Mouse (Mus musculus) T-cell, adult 2 months (primary cell): ENCODE measurements around the gene Zdhhc5.

Experiments
- DNase-seq: peaks from one replicate; pipeline ENCODE4 v3.0.0; 2022; ENCODE audit warnings: low spot score

Zdhhc5 gene

DNA sequence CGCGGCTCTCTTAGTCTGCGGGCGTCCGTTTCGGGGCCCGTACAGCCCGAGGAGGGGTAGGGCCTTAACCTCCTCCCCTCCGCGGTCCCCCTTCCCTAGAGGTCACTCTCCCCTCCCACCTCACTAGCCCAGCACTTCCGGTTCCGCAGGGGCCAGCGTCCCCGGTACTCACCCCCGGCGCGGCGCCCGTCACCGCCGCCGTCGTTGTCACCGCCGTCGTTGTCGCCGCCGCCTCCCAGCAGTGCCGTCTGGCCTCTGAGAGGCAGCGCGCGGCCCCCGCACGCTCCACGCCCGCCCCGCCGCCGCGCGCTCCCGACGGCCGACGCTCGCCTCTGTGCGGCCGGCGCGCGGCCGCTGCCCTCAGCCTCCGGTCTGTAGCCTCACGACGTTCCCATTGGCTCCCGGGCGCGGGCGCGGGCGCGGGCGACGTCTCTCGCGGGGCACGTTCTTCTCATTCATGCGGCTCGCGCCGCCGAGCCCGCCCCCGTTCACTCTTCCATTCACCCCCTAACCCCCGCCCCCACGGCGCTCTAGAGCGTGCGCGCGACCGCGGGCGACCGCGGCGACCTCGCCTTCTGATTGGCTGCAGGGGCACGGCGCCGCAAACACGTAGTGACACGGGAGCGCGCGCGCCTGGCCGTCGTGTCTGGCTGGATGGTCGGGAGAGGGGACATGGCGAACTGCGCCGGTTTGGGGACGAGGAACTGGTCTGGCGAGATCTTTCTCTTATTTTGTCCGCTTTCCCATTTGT is at the start of gene Zdhhc5:
Gene Zdhhc5 (minus strand): TSS at position 370 of the 751 bp plus-strand sequence.
- peak; percentile 99 for DNase-seq

DNA sequence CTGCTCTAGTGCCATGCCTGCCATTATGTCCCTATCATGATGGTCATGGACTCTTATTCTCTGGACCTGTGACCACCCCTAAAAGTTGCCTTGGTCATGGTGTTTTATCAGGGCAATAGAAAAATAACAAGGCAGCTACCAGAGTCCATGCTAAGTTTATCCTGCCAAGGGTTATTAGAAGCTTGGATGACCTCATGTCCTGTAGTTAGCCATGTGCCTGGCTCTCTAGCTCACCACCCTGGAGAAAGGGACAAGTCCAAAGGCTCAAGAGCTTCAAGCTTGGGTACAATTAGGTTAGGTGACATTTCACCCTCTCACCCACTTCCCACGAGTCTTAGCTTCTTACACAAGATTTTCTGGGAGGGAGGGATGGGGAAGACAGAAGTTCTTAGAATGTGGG is 47.8 kb upstream of the Zdhhc5 start:
- DNase-seq = no peak

DNA sequence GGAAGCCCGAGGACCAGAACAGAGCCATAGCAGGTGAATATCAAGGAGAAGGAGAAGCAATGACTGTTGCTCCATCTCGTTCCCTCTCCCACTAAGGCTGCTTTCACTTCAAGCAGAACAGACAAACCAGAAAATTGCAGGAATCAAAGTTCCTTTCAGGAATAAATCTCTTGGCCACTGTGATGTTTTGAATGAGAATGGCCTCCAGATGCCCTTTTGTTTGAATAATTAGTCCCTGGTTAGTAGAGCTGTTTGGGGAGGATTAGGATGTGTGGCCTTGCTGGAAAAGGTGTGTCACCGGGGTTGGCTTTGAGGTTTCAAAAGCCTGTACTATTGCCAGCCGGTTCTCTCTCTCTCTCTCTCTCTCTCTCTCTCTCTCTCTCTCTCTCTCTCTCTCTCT is 47.3 kb upstream of the Zdhhc5 start:
- DNase-seq = no peak

DNA sequence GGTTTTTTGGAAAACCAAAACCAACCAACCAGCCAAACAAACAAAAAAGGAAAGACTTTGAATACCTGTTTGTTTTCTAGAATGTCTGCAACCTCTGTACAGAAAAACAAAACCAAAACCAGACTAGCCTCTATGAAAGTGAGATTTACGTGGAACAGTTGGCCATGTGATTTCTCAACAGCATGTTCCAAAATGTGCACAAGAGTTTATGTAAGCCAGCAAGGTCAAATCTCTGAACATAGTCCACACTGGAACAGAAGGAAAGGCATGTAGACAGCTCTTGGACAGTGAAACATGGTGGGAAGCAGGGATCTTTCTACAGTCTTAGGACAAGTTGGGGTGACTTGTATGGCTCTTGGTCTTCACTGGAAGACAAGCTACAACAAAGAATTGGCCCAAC is 46.9 kb upstream of the Zdhhc5 start:
- no peak for DNase-seq

DNA sequence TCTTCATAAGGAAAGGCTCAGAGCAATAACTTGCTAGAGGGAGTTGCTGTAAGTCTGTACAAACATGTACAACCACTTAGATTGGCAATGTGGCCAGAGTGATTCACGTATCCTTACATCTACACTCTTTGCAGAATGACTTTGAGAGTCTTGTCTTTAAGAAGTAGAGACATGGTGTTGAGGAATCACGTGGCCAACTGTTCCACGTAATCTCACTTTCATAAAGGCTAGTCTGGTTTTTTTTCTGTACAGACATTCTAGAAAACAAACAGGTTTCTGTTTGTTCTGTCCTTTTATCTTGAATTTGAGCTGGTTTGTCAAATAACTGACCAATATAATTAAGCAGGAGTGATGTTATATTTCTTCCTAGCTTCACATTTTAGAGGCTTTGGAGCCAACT is 46.3 kb upstream of the Zdhhc5 start:
- DNase-seq = no peak

DNA sequence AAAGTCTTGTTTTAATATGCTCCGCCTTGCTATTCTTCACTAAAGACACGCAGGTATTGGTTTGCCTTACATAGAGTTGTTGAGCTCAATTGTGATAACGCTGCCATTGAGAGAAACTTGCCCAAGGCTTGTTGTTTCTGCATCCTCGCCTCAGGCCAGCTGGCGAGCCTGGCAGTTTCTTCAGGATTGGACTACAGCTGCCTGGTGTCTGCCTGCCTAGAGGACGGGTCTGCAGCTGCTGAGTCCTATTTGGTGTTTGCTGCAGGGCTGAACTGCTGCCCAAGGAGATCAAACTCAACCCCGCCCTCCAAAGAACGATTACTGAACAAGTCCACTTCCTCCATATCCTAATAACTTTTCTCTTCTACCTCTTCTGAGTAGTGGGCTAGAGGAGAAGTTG is 45.8 kb upstream of the Zdhhc5 start:
- no peak for DNase-seq

DNA sequence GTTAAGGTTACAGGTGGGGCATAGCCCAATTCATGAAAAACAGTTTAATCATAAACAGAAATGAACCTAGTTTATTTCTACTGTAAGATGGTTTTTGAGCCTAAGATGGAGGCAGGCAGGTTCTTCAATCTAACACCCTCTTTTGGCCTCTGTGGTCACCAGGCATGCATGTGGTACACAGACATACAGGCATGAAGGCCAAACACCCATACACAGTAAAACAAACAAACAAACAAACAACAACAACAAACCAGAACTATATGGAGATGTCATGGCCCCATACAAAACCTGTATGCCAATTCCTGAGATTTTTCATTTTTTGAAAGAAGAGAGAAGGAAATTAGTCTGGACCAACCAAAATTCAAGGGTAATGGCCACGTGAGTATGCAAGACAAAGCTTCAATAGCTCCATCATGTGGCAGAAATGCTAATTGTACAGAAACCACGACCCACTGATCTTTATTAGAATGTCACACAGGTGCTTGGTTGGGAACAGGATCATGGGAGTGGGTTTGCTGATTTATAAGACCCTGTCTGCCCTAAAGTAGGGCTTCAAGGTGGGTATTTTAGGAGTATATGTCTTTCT is 43.7 kb upstream of the Zdhhc5 start:
- DNase-seq = no peak

DNA sequence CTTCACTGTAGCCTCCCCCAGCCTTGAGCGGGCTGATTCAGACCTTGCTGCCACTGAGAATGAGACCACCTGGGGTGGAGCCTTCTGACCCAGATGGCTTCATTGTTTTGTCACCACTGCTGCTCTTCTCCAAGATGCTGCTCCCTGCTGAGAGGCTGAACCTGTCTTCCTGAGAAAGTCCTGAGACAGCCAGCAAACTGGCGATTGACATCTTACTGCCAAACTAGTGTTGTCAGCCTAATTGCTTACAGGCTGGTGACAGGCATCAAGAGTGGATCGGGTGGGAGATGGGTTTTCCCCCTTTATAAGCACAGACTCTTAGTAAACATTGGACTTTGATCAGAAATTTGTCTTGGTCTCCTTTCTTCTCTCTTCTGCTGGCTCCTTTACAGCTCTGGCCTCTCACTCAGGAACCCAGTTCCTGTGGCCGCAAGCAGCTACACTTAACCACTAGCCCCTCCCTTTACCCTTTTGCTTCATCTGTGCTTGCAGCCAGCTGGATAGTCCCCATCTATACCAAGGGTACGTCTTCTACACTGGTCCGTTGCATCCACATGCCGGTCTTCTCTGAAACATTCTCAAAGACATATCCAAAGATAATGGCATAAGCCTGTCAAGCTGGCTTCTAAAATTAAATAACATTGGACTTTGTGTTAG is 42.2 kb upstream of the Zdhhc5 start:
- DNase-seq = no peak

DNA sequence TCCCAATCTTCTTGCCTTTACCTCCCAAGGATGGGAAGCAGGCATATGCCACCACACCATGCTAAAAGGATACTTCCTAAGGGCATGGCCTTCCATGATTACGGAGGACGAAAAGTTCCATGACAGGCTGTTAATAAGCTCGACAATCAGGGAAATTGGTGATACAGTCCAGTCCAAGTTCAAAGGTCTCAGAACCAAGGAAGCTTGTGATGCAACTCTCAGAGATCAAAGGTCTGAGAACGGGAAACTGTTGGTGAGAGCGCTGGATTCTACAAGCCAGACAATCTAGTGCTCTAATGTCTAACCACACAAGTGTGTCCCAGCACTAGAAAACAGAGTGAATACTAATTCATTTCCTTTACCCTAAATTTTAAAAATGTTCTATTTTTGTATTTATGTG is 41.3 kb upstream of the Zdhhc5 start:
- DNase-seq = no peak

DNA sequence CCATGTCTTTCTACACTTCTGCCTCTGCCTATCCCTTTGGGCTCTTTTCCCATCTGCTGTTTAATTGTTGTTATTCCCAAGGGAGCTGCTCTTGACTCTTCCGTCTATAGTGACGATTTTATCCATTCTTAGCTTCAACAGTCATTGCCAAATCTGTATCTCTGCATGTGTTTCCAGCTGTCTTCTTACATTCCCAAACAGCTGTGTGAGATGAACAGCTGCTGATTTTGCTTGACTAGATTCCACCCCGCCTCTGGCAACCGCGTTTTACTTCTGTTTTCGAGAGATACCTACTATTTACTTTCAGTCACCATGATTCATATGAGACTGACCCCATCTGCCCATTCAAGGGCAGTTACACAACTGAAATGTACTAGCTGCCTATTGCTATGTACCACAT is 35.1 kb upstream of the Zdhhc5 start:
- DNase-seq = no peak

DNA sequence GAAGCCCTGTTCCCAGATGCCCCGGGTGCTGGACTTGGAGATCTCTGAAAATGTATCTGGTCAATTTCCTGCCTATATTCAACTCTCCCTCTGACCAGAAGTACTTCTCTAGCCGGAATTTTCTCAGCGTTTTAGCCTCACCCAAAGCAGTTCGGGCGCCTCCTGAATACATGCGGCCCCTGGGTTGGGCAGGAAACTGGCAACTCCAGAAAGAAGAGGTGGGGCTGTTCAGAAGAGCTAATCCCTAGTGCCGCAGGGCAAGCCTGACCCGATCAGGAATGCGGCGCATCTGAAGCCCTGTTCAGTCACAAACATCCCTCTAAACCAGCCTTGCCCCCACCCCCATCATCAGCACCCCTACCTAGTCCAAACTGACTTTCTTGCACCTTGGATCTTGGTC is 29.1 kb upstream of the Zdhhc5 start:
- no peak for DNase-seq

DNA sequence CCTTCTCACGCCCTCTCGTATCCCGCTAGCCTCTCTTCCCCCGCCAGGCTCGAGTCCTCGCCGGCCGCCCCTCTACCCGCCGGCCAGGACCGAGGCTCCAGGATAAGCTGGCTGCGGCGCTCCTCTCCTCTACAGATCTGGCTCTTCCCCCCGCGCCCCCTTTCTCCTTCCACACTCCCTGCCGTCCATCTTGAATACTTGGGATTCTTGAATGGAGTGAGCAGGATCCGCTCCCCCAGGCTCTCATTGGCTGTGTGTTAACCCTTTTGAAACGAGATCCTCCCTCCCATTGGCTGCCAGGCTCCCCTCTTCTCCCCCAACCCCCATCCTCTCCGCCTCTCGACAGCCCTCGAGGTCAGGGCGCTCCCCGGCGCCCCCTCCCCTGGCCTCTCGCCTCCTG is 28.6 kb upstream of the Zdhhc5 start, which contains the start of gene Gm19426:
Gene Gm19426 (minus strand): TSS at position 95 of the 400 bp plus-strand sequence.
- DNase-seq = no peak

DNA sequence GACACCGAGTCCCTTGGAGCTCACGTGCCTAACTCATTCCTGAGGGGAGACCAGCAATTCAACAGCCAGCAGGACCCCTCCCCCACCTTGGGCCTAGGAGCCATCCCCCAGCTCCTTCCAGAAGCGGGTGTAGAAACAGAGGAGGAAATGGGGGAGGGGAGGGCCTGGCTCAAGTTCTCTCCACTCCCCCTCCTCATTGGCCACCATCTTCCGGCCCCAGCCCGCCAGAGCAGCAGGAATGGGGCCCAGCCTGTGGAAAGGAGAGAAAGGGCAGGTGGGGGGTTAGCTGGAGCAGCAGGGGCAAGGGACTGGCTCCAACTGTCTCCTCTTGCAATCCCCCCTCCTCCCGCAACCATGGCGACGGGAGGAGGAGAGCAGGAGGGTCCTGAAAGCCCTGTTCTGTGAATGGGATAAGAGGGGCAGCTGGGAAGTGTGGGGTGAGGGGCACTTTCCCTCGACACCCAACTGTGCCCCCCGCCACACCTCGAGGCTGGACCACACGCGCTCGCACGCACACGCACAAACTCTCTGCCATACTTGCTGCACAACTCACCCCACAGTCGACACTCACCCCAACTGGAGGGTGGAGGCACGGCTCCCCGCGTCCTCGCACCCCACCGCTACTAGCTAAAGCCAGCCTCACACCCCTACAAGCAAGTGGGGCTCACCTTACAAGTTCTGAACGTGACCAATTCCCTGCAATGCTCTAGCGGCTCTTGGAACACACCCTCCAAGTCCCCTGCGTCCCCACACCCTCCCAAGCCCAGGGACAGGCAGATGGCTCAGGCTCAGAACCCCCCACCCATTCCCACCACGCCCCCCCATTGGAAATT is 27.7 kb upstream of the Zdhhc5 start:
- DNase-seq = no peak

DNA sequence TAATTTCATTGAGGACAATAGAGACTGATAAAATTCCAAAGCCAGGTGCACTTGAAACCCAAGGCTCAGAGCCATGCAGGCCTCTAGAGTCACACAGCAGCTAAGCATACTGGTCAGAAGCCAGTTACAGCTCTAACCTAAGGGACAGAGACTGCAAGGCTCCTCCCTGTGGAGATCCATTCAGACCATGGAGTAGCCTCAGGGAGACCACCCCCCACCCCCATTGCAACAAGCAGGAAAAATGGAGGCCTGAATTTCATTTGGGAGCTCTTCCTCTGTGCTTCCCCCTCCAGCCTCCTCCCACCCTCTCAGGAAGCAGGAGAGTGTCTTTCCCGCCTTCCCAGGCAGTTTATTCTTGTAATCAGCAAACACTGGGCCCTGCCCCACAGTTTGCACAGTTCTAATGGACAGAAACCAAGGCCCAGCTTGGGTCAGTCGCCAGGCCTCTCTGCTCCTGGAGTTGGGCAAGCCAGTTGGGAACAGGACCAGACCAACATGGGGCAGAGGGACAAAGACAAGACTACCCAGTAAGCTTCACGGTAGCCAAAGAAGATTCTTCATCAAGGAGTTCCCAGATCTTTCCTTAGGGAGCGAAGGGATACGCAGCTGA is 27.0 kb upstream of the Zdhhc5 start:
- DNase-seq = no peak

DNA sequence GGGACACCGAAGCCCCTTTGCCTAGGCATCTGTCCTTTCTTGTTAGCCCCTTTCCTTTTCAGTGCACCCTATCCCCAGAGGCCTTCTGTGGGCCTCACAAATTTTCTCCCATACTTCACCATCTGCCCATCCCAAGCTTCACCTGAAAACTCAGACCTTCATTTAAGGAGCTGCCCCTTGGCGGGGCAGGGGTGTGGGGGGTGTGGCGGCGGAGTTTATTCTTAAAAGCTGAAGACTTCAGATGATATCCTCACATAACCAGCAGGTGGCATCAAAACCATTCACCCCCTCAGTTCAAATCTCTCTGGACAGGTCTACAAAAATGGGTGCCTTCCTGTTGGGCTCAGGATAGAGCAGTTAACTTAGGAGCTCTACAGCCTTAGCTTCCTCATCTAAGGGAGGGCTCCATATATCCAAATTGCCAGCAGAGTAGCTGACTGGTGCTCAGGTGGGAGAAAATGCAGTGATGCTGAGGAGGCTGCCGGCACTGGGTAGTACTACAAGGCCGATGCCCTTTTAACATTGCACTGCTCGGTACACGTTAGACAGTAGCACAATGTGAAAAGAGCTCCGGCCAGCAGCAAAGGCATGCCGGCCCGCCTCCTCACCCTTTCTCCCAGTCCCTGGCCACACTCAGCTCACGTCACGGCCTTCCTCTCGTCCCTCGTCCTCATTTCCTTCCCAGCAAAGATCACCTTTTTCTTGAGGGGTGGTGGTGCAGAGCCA is 25.8 kb upstream of the Zdhhc5 start:
- no peak for DNase-seq

DNA sequence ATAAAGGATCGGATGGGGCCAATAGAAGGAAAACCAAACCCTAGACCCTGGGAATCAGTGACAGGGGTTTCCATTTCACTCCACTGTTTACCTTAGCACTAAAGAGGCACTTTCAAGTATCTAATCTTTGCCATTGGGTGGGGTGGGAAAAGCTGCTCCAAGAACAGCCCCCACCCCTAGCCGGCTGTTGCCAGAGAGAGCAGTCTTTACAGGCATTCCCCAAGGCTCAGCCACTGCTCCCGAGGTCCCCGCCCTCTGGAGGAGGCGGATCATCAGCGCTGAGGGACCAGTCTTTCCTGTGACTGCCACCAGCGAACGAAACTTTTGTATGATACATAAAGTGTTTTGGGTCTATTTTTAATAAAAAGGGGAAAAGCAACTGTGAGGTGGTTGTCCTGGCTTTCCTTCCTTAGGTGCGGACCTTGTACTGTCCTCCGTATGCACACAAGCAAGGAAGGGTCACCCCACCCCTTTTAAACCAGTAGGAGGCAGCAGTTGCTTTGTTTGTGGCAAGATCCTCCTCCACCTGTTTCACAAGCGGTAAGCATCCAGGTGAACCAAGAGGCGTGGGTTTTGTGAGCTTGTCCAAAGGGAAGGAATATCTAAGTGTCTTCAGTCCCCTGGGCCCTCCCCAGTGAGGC is 23.4 kb upstream of the Zdhhc5 start:
- DNase-seq = no peak

DNA sequence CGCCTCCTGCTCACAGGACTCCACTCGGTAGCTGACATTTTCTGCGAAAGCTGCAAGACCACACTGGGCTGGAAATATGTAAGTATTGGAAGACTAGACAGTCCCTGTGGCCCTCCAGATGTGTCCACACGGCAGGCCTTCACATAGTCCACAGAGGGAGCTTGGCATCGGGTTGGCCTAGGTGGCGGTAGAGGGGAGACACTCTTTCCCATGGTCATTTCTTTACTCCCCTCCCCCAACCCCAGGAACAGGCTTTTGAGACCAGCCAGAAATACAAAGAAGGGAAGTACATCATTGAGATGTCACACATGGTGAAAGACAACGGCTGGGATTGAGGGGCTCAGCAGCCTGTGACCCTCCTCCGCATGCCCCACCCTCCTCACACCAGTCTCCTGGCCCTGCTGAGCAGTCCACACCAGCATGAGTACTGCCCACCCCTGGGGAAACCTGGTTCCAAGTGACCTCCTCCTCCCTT is 22.5 kb upstream of the Zdhhc5 start:
- DNase-seq = no peak

DNA sequence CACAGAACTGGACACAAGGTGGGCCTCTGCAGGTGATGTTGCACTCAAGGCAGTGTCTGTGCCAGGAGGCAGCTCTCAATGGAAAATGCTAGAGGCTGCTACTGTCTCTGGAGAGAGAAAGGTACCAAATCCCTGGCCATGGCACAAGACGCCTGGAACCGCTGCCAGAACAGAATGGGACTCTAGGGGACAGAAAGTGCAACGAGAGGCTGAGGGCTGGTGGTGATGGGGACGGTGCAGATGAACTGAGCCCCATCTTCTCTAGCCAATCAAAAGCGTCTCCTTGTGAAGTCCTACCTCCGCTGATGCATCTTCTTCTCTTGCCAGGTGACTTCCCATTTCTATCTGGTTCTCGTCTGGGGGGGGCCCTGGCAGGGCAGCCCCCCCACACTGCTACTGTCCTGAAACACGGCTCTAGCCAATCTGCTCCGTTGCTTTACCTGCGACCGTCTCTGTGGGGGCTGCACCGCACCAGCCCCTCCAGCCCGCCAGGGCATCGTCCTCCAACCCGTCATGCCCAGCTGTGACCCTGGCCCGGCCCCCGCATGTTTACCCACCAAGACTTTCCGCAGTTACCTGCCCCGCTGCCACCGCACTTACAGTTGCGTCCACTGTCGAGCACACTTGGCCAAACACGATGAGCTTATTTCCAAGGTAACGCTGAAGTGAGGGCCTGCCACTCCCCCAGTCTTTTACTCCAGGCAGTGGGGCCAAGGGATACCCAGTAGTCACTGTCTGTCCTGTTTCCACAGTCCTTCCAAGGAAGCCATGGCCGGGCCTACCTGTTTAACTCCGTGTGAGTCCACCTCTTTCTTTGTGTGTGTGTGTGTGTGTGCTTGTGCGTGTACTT is 21.6 kb upstream of the Zdhhc5 start:
- no peak for DNase-seq

DNA sequence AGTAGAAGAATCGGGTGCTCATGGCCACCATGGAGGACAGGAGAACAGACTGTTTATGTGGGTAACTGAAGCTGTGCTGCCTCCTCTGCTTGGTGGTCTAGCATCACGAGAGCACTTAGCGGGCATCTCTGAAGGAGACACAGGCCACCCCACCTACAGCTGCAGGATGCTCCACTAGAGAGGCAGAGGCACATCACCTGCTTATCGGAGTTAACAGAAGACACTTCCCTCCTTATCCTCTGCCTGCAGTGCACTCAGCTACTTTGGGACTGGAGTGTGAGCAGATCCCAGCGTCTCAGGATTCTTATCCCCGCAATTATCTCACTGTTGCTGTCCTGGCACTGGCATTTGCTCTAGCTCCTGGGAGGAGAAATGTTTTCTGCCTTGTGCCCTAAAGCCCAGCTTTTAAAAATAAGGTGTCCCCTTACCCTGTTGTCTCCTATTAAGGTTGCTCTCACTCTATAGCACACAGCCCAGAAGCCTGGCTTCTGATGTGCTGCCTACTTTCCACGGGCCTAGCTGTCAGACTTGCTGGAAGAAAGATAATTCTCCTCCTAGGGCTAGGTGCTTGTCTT is 20.5 kb upstream of the Zdhhc5 start:
- DNase-seq = no peak
